Mouse (Mus musculus) erythroblast, embryonic 14.5 days (primary cell): ENCODE data around the gene Ankrd65.

ENCODE experiments used
- GATA1 ChIP-seq: IDR thresholded peaks from 2 replicates; pipeline ENCODE4 v1.6.1; 2012; ENCODE audit warnings: low read length, inconsistent platforms, mixed read lengths
- TAL1 ChIP-seq: IDR thresholded peaks from 3 replicates; pipeline ENCODE4 v1.6.1; 2012; ENCODE audit warnings: low read length, inconsistent platforms, mixed read lengths

GRCm38 (mm10) chr4:155821025-155821424, 30.8 kb downstream of the Ankrd65 start:
- TF ChIP-seq GATA1 (no peak), TAL1 (no peak)
